Comparison of ENCODE assay signal across 13 mouse cellular contexts in the genomic region with DNA sequence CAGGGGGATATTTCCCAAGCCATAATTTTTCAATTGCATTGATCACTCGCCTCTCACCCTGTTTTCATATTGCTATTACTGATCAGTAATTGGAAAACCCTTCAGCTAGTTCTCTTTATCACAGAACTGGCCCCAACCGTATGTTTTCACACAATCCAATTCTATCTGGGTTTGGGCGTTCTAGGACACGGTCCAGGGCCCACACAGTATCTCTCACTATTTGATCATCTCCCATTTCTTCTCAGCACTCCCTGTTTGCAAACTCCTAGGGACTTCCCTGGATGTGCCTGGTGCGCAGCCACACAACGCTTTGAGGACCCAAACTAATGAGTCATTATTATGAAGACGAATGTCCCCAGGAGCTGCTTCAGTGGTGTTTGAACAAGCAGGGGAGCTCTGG.
A peak's percentile ranks its signal among the peaks of the same experiment; 100 is the strongest.
DNase-seq lines count a peak whose midpoint lies in the region; ATAC-seq and TF ChIP-seq lines count a peak whose summit lies in the region.
"Had no signal": no experiment of that assay in that cellular context is flagged by ENCODE, and none has a peak within 500 bp of the region (broad histone marks: within the 10 kb centered on the region; RNA-seq: fewer than 3 reads in every experiment).

No protein-coding gene starts in this region.

- H3K4me2 ChIP-seq in forebrain, embryonic 16.5 days (ENCODE audit: low read length): no peak overlapping the region
- no peak overlapping the region for H3K4me2 ChIP-seq in forebrain, embryonic 13.5 days
- no peak overlapping the region for H3K4me2 ChIP-seq in midbrain, embryonic 15.5 days
- no peak overlapping the region for H3K4me2 ChIP-seq in midbrain, embryonic 16.5 days (ENCODE audit: low read length)
- H3K4me2 ChIP-seq: embryonic facial prominence, embryonic 12.5 days; heart, embryonic 11.5 days; heart, embryonic 15.5 days; hindbrain, embryonic 14.5 days had no signal

- DNase-seq in left cerebral cortex, adult 2 months (ENCODE audit: extremely low spot score in 1 of 2, low spot score in 2 of 2): no peak
- DNase-seq in left cerebral cortex, postnatal 14 days (ENCODE audit: low spot score in 2 of 2): no peak
- no peak for DNase-seq in Patski (ENCODE audit: low read depth, low spot score)

- no peaks in the 10 kb centered on the region for H3K27me3 ChIP-seq in forebrain, embryonic 16.5 days (replicated peaks; ENCODE audit: control insufficient read depth, insufficient read depth, low read length)
- H3K27me3 ChIP-seq in forebrain, embryonic 13.5 days: no peaks in the 10 kb centered on the region
- no peaks in the 10 kb centered on the region for H3K27me3 ChIP-seq in midbrain, embryonic 15.5 days (replicated peaks)
- H3K27me3 ChIP-seq in midbrain, embryonic 16.5 days (ENCODE audit: control insufficient read depth, insufficient read depth, low read depth, low read length): no peaks in the 10 kb centered on the region
- no peaks in the 10 kb centered on the region for H3K27me3 ChIP-seq in Patski
- H3K27me3 ChIP-seq: CH12.LX; embryonic facial prominence, embryonic 12.5 days; heart, embryonic 15.5 days had no signal

- H3K9me3 ChIP-seq in forebrain, embryonic 16.5 days (ENCODE audit: control insufficient read depth, low read length): no peaks in the 10 kb centered on the region
- no peaks in the 10 kb centered on the region for H3K9me3 ChIP-seq in forebrain, embryonic 13.5 days (replicated peaks)
- no peaks in the 10 kb centered on the region for H3K9me3 ChIP-seq in midbrain, embryonic 15.5 days
- no peaks in the 10 kb centered on the region for H3K9me3 ChIP-seq in midbrain, embryonic 16.5 days (replicated peaks; ENCODE audit: control insufficient read depth, low read length, poor library complexity, severe bottlenecking)
- H3K9me3 ChIP-seq: embryonic facial prominence, embryonic 12.5 days; heart, embryonic 15.5 days had no signal

- peak; percentile 16; the same call in 1 of the 2 replicates for ATAC-seq in forebrain, embryonic 16.5 days
- ATAC-seq in forebrain, embryonic 13.5 days: no peak
- peak; percentile 28; the same call in 1 of the 2 replicates for ATAC-seq in midbrain, embryonic 15.5 days (replicated peaks)
- ATAC-seq in midbrain, embryonic 16.5 days: no peak
- ATAC-seq in Patski: peak; percentile 24

- H3K36me3 ChIP-seq in forebrain, embryonic 16.5 days (ENCODE audit: control insufficient read depth, insufficient read depth): no peaks in the 10 kb centered on the region
- no peaks in the 10 kb centered on the region for H3K36me3 ChIP-seq in forebrain, embryonic 13.5 days (ENCODE audit: poor library complexity, severe bottlenecking)
- no peaks in the 10 kb centered on the region for H3K36me3 ChIP-seq in midbrain, embryonic 15.5 days (replicated peaks)
- no peaks in the 10 kb centered on the region for H3K36me3 ChIP-seq in midbrain, embryonic 16.5 days (ENCODE audit: control insufficient read depth, insufficient read depth, low read length)
- H3K36me3 ChIP-seq: embryonic facial prominence, embryonic 12.5 days; heart, embryonic 15.5 days had no signal

- intact Hi-C loops in left cerebral cortex, adult 2 months (cut with DNase I): loop anchor here (1.0 to 5.0 kb wide), 4 partner anchors 160 to 815 kb away; partner anchors contain the start of genes Cyp51 and Fzd1
- intact Hi-C loops in left cerebral cortex, postnatal 14 days (cut with DNase I): loop anchor here (5.0 to 10.0 kb wide), 4 partner anchors 160 to 813 kb away; partner anchors contain the start of genes Cyp51 and Fzd1

- H3K4me1 ChIP-seq in forebrain, embryonic 16.5 days (replicated peaks; ENCODE audit: control insufficient read depth, insufficient read depth, low read length): peaks cover 7% of the 10 kb centered on the region
- H3K4me1 ChIP-seq in forebrain, embryonic 13.5 days: peaks cover 16% of the 10 kb centered on the region
- H3K4me1 ChIP-seq in midbrain, embryonic 15.5 days: peaks cover 8% of the 10 kb centered on the region; the same call in 1 of the 2 replicates
- peaks cover 10% of the 10 kb centered on the region; the same call in 1 of the 2 replicates for H3K4me1 ChIP-seq in midbrain, embryonic 16.5 days (ENCODE audit: control insufficient read depth, insufficient read depth, low read length)
- H3K4me1 ChIP-seq: embryonic facial prominence, embryonic 12.5 days; heart, embryonic 15.5 days had no signal

- CTCF ChIA-PET in Patski (lab: Charles Lee): interaction anchor here (0.8 to 6.6 kb wide), 23 partner anchors 9 to 724 kb away, joined by 3 to 64 read pairs (median 4); partner anchors contain the start of gene Fzd1

- POLR2A ChIA-PET in Patski (lab: Charles Lee): interaction anchor here (1.5 kb wide), 1 partner anchor 161 kb away, joined by 4 read pairs; no protein-coding TSS in a partner anchor

- no peak overlapping the region for H3K9ac ChIP-seq in forebrain, embryonic 16.5 days (replicated peaks; ENCODE audit: low read depth, low read length)
- no peak overlapping the region for H3K9ac ChIP-seq in forebrain, embryonic 13.5 days
- H3K9ac ChIP-seq in midbrain, embryonic 15.5 days: no peak overlapping the region
- H3K9ac ChIP-seq in midbrain, embryonic 16.5 days (ENCODE audit: low read depth, low read length): no peak overlapping the region
- H3K9ac ChIP-seq: embryonic facial prominence, embryonic 12.5 days; heart, embryonic 15.5 days; hindbrain, embryonic 14.5 days had no signal

- H3K4me3 ChIP-seq in forebrain, embryonic 16.5 days (replicated peaks; ENCODE audit: low read length): no peak overlapping the region
- no peak overlapping the region for H3K4me3 ChIP-seq in forebrain, embryonic 13.5 days
- H3K4me3 ChIP-seq in left cerebral cortex, adult 2 months: no peak overlapping the region
- no peak overlapping the region for H3K4me3 ChIP-seq in midbrain, embryonic 15.5 days
- no peak overlapping the region for H3K4me3 ChIP-seq in midbrain, embryonic 16.5 days (ENCODE audit: low read depth, low read length)
- H3K4me3 ChIP-seq: embryonic facial prominence, embryonic 12.5 days; heart, adult 2 months; heart, embryonic 15.5 days had no signal

- H3K27ac ChIP-seq in forebrain, embryonic 16.5 days (ENCODE audit: low read length): no peak overlapping the region
- no peak overlapping the region for H3K27ac ChIP-seq in forebrain, embryonic 13.5 days
- peak overlapping the region; percentile 53 for H3K27ac ChIP-seq in left cerebral cortex, adult 2 months
- 0 out of 2 replicates have a peak overlapping the region, but pooled peaks have one; percentile 36 for H3K27ac ChIP-seq in midbrain, embryonic 15.5 days
- no peak overlapping the region for H3K27ac ChIP-seq in midbrain, embryonic 16.5 days (ENCODE audit: low read length)
- H3K27ac ChIP-seq: embryonic facial prominence, embryonic 12.5 days; heart, adult 2 months; heart, embryonic 15.5 days; hindbrain, embryonic 14.5 days had no signal

- no peak for TF ChIP-seq CTCF in left cerebral cortex, adult 2 months (IDR thresholded peaks at IDR 0.05)
- TF ChIP-seq CTCF in Patski (IDR thresholded peaks at IDR 0.05): no peak

- in situ Hi-C loops in Patski (cut with MboI; ENCODE audit: low pct_unique_long_range_greater_than_20kb): loop anchor here (5.0 to 25.0 kb wide), 6 partner anchors 155 to 1005 kb away; partner anchors contain the start of gene Cyp51

- WGBS in forebrain, embryonic 16.5 days: 73% methylated on average over 7 of the region's 7 CpGs
- WGBS in forebrain, embryonic 13.5 days: 87% methylated on average over 7 of the region's 7 CpGs
- WGBS in midbrain, embryonic 15.5 days: 72% methylated on average over 7 of the region's 7 CpGs
- WGBS in midbrain, embryonic 16.5 days: 76% methylated on average over 7 of the region's 7 CpGs

Comparison
In these comparisons a context has a peak if more than half of its experiments do, and no peak if none do; other contexts are left out.
1. ATAC-seq: peak in forebrain, embryonic 16.5 days (single experiment), midbrain, embryonic 15.5 days (single experiment) and Patski (single experiment); none in forebrain, embryonic 13.5 days (single experiment) and midbrain, embryonic 16.5 days (single experiment).
2. H3K27ac ChIP-seq: peak in left cerebral cortex, adult 2 months (single experiment) and midbrain, embryonic 15.5 days (single experiment); none in forebrain, embryonic 16.5 days (single experiment), forebrain, embryonic 13.5 days (single experiment) and midbrain, embryonic 16.5 days (single experiment).